Mouse (Mus musculus): Measurements from ENCODE around the gene P2ry2.

P2ry2 gene

DNA sequence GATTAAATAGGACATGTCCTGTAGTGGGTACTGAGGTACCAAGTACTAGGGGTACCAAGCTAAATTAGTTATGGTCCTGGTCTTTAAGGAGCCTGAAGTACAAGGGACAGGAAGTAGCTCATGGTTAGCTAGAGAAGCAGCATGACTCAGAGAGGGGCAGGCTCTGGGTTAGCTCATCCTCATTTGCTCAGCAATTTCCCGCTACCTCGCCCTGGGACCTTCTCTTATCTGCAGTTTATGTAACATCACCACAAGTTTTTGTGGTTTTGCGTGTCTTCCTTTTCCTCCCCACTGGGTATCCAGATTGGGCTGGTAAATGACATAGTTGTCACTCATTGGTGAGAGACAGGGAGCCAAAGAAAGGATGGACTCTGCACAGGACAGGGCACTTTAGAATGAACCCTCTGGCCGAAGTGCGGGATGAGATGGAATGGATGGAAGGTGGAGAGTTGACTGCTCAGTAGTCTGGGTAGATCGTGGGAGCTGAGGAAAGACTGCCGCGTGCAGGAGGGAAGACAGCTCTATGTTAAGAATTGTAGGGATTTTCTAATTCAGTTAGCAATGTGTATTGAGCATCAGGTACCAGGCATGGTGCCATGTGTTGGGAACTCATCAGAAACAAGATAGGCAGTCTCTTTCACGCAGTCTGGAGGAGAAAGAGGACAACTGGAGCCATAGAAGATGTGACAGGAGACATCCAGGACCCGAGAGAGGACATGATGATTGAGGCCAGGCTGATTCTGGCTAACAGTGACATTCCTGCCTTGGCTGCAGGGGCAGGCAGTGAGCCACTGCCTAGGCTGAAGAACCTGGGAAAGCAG lies 15.2 kb upstream of the P2ry2 start:
- no peak for DNase-seq (ENCODE audit: low spot score in 2 of 2)

DNA sequence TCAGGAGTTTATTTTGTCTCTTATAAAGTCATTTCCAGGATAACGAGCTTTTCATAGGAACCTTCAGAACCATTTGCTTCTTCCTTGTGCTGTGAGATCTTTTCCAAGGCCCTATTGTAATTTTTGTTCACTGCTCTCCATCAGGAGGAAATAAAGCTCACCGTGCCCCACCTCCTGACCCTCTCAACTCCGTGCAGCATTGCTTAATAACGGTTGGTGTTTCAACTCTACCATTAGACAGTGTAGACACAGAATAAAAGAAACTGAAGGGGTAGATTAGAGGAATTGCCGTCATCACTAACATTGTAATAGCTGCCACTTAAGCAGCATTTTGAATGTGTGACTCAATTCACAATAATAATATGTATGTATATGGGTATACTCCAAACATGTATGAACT lies 14.2 kb upstream of the P2ry2 start:
- no peak for DNase-seq (ENCODE audit: low spot score in 2 of 2)

GRCm38 (mm10) chr7:101017492-101017891 lies 4.8 kb upstream of the P2ry2 start:
- peak; percentile 35 to 49 for DNase-seq (ENCODE audit: low spot score in 2 of 2)

DNA sequence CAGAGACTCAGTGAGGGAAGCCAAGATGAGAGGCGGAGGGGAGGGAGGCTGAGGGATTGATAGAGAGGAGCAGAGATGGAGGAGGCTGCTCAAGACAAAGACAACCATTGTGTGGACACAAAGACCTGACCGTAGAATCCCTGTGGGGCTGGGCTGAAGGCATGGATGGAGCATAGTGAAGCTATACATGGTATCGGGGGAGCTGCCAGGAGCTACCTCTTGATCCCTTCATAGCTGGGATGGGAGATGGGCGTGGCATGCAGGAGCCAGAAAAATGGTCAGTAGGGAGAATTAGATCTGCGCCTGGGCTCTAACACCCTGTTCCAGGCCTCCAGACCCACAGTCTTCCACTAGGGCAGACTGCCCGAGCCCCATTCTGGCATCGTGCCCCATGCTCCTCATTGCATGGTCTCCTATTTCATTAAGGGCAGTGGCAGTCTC lies 4.4 kb upstream of the P2ry2 start:
- DNase-seq (ENCODE audit: low spot score in 2 of 2): peak; percentile 71 to 76

- no peak for DNase-seq (ENCODE audit: low spot score in 2 of 2)
These were observed 2.3 kb upstream of the P2ry2 start for GRCm38 (mm10) chr7:101014985-101015384.

DNA sequence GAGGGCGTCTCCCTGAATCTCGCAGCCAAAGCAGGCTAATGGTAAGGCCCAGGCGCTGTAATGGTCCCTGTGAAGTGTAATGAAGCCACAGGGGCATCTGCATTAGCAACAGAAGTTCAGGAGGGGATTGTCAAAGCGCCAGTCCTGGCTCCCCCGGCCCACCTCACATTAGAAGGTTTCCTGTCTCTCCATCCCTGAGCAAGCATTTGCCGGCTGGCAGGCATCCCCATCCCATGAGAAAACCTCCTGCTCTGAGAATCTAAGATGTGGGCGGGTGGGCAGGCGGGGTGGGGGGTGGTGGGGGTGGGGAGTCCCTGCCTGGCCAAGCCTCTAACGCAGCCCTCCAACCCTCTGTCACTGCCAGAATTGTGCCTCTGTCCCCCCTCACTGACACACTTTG lies 1.4 kb upstream of the P2ry2 start:
- no peak for DNase-seq (ENCODE audit: low spot score in 2 of 2)

DNA sequence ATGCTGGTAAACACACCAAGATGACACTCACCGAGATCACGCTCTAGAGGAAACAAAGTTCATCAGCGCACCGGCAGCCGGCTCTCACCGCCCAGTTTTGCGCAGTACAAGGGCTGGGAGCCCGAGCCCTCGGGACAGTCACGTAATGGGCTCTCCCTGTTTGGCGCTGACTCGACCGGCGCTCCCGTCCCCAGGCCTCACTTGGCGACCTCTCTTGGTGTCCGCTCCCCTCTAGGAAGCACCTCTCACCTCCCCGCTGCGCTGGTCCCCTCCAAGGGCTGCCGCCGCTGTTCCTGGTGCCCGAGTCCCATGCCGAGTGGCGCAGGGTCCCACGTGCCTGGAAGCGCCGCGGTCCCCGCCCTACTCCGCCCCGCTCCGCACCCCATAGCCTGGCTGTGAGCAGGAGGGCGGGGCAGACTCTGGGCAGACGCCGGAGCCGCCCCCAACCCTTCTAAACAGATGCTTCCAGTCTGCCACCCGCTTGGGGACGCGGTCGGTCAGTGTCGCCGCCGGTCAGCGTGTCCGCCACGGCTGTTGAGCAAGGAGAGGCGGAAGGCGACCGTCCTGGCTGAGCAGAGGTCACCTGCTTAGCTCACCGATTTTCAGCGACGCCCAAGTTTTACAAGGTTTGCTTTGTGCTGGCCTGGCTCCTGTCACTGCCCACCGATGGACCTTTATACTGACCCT lies 842 bp downstream of the P2ry2 start:
- DNase-seq (ENCODE audit: low spot score in 2 of 2): peak; percentile 42 to 51

DNA sequence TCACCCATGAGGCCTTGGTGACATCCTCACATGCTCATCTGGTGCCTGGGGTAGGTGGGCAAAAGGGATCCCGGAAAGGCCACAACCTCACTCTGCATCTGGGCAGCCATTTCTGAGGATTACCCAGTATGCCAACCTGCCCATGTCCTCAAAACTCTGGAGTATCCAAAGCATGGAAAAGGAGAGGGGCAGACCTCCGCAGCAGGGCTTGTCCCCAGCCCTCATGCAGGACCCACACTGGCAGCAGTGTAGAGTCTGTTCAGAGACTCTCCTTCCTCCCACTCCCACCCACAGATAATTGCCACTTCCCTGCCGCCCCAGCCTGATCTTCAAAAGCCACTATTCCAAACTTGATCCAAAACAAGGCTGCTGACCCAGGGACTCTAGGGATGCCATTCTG lies 1.9 kb downstream of the P2ry2 start:
- no peak for DNase-seq (ENCODE audit: low spot score in 2 of 2)

DNA sequence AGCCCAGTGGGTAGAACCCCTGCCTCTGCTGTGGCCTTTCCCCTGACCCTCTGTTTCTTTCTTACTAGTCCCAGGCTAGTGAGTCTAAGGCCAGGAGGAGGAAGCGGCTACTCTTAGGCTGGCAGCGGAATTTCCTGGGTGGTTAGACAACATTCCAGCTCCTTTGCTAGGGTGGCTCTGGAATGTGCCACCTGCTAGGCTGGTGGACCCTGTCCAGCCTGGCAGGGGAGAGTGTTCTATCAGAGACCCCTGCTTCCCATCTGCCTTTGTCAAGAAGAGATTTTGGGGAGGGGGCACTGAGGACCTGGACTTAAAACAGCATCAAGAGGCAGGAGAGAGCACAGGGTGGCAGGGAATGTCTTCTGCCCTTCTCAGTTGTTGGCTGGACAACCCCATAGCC lies 6.5 kb downstream of the P2ry2 start:
- no peak for DNase-seq (ENCODE audit: low spot score in 2 of 2)

DNA sequence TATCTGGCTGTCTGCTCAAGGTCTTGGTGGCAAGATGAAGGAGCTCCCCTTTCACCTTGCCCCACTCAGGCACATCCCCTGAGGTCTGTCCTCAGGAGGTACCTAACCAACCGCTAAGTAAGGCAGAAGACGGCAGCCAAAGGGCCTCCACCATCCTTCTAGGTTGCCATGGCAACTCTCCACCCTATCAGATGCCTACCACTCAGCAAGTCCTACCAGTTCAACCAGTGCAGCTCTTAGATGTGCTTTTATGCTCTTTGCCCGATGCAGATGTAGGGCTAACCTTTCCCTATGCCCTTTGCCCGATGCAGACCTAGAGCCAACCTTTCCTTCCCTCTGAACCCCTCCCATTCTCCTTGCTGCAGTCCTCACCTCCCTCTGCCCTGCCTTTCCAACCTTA lies 7.5 kb downstream of the P2ry2 start:
- peak; percentile 49 to 53 for DNase-seq (ENCODE audit: low spot score in 2 of 2)

GRCm38 (mm10) chr7:101003442-101004326 lies 9.0 kb downstream of the P2ry2 start:
- no peak for DNase-seq (ENCODE audit: low spot score in 2 of 2)

- DNase-seq (ENCODE audit: low spot score in 2 of 2): no peak
These were observed 10.4 kb downstream of the P2ry2 start for GRCm38 (mm10) chr7:101002274-101002673.

DNA sequence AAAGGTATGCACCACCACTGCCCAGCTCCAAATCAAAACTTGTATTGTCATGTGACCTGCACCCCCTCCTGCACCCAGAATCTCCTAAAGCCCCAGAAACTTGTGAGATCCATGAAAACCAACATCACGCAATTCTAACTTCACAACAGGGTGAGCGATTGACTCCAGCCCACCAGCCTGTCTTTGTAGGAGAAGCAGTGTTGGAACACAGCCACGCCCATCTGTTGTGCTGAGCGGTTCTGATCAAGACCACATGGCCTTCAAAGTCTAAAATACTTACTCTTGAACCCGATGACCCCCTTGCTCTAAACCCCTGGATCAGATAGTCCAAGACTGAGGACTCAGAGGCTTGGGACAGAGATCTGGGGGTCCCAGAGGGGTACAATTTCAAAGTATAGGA lies 13.0 kb downstream of the P2ry2 start:
- no peak for DNase-seq (ENCODE audit: low spot score in 2 of 2)

DNA sequence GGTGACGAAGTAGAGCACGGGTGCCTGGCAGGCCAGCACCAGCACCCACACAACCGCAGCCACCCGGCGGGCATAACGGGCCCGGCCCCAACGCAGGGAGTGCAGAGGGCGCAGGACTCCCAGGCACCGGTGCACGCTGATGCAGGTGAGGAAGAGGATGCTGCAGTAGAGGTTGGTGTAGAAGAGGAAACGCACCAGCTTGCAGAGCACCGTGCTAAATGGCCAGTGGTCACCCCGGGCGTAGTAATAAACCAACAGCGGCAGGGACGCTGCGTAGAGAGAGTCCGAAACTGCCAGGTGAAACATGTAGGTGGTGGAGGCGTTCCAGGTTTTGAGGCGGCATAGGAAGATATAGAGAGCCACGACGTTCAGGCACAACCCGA lies 14.1 kb downstream of the P2ry2 start:
- no peak for DNase-seq (ENCODE audit: low spot score in 2 of 2)

- DNase-seq (ENCODE audit: low spot score in 2 of 2): no peak
These were observed 14.6 kb downstream of the P2ry2 start for GRCm38 (mm10) chr7:100997951-100998577.

DNA sequence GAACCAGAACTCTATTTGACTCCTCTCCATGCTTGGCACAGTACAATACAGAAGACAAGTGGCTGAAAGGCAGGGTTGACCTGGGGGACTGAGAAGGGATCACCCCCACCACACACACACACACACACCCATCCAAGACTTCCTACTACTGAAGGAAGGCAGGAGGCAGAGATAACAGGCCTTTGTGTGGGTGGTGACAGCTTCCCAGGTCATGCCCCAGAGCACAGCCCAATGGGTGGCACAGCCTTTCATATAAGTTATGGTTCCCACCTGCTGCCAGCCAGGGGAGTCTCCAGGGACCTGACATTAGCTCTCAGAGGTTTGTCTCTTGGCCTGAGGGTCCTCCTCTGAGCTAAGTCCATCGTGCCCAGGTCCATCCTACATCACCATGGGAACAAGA lies 15.5 kb downstream of the P2ry2 start:
- DNase-seq (ENCODE audit: low spot score in 2 of 2): no peak

DNA sequence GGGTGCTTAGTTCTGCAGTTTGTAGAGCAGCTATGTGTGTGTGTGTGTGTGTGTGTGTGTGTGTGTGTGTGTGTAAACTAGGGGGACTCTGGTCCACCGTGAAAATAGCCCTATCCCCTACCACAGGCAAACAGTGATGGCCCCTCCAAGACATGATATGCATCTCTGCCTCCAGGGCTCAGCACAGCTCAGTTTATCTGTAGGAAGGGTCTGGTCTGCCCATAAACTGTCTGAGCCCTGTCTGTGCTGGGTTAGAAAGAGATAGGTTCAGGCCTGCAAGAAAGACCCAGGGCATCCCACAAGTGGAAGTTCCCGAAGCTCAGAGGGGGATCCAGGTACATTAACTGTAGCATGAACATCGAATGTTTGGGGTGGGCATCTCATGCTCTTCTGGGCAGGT lies 16.7 kb downstream of the P2ry2 start:
- no peak for DNase-seq (ENCODE audit: low spot score in 2 of 2)

GRCm38 (mm10) chr7:100995260-100995864 lies 17.3 kb downstream of the P2ry2 start:
- no peak for DNase-seq (ENCODE audit: low spot score in 2 of 2)

DNA sequence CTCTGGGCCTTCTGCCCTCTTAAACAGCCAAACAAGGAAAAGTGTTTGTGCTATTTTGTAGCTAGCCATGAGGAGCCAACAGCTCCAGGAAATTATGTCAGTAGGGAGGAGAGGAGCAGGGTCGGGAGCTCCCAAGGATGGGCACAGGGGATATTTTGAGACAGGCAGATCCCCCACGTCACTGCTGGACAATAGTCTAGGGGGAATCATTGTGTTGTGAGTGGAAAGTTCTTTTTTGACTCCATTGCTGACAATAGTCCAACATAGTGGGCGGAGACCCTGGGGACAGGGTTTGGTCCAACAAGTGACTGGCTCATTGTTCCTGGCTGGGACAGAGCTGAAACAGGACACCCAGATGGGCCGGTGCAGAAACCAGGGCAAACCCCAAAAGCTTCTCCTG lies 19.5 kb downstream of the P2ry2 start:
- no peak for DNase-seq (ENCODE audit: low spot score in 2 of 2)

GRCm38 (mm10) chr7:100991972-100992371 lies 20.7 kb downstream of the P2ry2 start:
- DNase-seq (ENCODE audit: low spot score in 2 of 2): no peak

DNA sequence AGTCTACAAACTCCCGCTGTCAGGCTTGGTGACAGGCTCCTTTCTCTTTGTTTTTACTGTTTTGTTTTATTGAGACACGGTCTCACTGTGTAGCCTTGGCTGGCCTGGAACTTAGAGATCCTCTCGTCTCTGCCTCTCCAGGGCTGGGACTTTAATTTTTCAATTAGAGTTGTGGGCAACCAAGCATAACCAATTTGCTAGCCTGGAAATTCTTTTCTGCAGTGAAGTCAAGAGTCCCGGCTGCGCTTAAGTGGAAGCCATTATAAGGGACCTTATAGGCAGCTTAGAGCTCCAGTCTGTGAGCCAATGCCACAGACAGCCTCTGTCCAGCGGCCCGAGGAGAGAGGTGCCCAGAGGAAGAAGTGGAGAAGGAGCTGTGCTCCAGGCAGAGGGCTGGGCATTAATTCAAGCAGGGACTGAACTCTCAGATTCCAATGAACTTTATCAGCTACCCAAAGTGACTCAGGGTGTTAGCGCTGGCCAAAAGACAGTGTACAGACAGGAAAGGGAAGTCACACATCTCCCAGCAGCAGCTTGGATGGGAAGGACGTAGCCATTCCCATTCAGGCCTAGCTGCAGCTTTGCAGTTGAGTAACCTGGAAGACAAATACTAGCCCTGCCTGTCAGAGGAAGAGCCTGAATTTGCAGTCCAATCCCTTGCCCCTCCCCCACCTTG lies 21.9 kb downstream of the P2ry2 start:
- DNase-seq (ENCODE audit: low spot score in 2 of 2): no peak

Measured in right cerebral cortex, postnatal 10 days (tissue).